Mouse (Mus musculus): Measurements from ENCODE around the gene Vdr. TPM values are rescaled to one million over a fixed set of nuclear protein-coding genes. Genes with fewer than 3 reads are reported as not detected.

Gene Vdr
- 1 to 10 TPM in 1 of 4 experiments, under 1 TPM in 3; 0.36 to 1.4 (median 0.64) TPM for total RNA-seq (2022)

DNA sequence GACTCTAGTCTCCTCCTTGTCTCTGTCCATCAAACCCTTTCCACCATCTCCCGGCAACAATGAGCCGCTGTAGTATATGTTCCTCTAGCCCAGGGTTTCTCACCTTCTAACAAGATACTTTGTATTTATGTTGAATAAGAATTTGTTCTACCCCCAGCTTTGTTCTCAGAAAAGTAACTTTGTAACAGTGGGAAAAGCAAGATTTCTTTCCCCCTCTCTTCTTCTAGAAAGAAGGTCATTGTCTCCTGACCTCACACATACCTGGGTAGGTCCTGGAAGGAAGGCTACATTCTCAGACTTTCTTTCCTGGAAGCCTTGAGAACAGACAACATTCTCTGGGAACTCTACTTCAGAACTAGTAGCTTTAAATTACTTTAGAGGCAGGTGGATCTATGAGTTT lies at the start of gene Vdr:
Gene Vdr, minus strand, starts transcription at position 101 of the 400 bp plus-strand sequence.
- DNase-seq (ENCODE audit: low spot score in 2 of 2): no peak

DNA sequence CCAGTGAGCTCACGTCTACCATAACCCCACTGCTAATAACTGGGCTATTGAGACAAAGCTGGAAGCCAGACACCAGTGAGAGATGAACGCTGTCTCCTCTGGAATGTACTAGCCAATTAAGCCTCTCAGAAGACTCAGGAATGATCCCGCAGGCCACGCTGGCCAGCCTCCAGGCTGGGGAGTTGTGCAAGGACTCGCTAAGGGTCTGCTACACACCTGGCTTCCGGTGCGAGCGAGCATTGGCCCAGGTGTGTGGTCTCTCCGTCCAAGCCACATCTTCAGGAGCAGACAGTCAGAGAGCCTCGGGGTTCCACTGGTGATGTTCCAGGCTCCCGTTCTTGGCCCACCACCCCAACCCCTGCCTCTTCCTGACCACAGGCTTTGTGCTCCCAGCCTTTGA lies 46.0 kb upstream of the Vdr start:
- no peak for DNase-seq (ENCODE audit: low spot score in 2 of 2)

DNA sequence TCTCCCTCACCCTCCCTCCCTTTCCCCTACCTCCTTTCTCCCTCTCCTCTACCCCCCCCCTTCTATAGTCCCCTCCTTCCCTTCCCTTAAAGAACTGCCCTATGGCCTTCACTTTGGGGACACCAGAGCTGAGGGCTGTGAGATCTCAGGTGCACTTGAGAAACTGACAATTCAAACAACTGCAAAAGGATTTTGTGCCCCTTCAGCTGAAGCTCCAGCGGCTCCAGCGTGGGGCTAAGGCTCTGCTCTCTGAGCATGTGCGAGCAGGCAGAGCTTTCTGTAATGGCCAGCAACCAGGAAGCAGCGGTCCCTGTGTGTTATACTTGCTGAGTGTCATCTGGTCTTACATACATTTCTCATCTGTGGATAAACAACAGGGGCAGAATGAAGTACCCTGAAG lies 45.3 kb upstream of the Vdr start:
- DNase-seq (ENCODE audit: low spot score in 2 of 2): no peak

DNA sequence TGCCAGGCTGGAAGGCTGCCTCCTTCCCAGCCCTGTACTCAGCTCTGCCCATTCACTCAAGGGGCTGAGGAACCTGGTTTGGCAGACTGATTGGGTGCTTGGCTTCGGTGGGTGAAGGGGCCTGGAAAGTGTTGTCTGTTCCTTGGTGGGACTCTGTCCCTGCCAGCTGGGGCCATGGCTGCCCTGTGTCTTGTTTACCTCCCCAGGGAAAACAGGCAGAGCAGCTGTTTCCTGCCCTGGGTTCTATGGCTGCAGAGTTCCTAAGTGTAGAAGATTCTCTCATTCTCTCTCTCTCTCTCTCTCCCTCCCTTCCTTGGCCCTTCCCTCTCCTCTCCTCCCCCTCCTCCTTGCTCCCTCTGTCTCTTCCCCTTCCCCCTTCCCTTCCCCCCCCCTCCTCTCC lies 44.9 kb upstream of the Vdr start:
- DNase-seq (ENCODE audit: low spot score in 2 of 2): no peak

DNA sequence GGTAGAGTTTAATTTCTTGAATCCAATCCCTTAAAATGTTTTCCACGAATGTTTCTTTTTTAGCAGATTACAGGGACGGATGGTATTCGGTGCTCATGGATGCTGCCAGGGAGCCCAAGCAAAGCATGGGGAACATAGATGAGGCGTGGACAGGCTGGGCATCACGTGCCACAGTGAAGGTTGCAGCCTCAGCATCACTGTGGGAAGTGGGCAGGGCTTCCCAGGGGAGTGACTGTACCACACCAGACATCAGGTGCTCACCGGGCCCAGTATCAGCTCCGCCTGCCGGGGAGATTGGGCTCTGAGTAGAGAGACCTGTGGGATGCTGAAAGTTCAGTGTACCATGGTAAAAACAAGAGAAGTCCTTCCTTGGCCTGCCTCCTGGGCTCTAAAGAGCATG lies 44.2 kb upstream of the Vdr start:
- DNase-seq (ENCODE audit: low spot score in 2 of 2): no peak

DNA sequence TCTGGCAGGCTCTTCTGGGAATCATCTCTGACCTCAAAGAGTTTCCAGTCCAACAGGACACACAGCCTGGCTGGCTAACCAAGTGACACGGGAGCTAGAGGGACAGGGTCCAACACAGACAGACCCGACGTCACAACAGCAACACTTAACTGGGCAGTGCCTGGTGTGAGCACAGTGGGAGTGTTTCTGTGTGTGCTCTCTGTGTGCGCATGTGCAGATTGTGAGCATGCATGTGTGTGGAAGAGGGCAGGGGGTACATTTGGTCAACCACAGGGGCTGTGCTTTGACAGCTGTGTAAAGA lies 42.4 kb upstream of the Vdr start:
- DNase-seq (ENCODE audit: low spot score in 2 of 2): no peak

DNA sequence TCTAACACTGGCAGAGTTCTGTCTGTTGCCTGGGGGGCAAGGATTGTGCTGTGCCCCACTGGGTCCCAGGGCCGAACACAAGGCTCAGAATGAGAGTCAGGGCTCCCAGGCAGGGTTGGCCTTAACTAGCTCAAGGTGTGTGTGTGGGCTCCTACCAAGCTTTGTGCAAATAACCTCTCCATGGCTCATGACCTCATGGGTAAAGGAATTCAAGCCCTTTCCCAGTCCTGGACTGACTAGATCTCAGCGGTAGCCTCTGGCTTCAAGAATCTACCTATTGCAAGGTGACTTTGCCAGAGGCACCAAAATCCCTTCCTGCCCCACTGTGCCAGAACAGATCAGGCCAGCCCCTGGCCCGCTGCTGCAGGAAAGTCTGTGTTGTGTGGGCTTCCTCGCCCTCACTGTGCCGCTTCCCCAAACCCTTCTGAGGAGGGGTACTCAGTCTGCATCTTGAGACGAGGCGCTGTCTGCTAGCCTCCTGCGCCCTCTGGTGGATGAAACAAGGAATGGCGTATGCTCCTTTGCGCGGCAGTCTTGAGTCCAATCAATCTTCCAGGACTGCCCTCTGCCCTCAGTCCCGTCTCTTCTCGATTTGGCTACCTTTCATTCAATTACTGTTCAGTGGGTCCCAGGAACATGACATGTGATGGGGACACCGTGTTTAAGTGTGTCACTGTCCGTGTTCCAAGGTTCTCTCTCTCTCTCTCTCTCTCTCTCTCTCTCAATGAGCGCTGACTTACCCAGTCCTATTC lies 41.9 kb upstream of the Vdr start:
- peak in 1 of 2 experiments; percentile 53 for DNase-seq (ENCODE audit: low spot score in 2 of 2)

GRCm38 (mm10) chr15:97950240-97950639 lies 39.8 kb upstream of the Vdr start:
- DNase-seq (ENCODE audit: low spot score in 2 of 2): no peak

DNA sequence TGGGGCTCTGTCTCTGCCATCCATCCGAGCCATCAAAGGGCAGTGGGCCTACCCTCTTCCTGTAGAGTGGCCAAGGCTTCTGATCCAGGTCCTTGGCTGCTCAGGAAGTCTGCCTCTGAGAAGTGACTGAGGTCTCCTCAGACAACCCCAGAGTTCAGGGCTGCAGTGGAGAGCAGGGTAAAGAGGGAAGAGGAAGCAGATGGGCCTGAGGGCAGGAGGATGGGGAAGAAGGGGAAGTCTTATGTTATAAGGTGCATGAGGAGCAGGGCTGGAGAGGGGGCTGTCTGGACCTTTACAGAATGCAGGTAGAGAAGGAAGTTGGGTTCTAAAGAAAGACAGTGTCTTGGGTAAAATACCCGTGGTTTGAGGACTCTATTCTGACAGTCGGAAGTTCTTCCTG lies 39.3 kb upstream of the Vdr start:
- DNase-seq (ENCODE audit: low spot score in 2 of 2): no peak

- no peak for DNase-seq (ENCODE audit: low spot score in 2 of 2)
These were observed 38.3 kb upstream of the Vdr start for GRCm38 (mm10) chr15:97948720-97949119.

DNA sequence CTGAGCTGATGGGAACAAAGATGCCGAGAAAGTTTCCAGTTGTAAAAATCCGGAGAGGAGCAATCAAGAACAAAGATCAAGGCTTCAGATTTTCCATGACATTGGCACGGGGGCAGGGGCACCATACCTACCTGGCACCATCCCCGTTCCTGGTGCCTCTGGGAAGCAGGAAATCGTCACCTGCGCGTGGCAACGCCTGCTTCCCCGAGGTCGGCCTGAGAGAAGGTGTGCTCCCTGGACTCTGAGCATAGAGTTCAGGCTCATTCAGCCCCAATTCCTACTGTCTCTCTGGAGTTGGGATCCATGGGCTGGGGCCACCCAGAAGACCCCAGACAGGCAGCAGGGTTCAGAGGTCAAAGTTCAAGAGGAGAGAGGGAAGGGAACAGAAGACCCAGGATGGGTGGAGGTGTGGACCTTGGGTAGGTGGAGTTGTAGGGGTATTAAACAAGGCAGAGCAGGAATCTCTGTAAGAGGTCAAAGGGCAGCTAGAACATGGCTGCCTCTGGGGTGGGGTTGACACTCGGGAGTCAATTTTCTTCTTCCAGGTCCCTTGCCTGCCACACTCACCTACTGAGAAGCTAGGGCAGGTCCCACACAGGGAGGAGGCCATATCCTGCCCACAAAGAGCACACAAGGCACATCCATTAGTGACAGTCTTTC lies 35.4 kb upstream of the Vdr start:
- no peak for DNase-seq (ENCODE audit: low spot score in 2 of 2)

DNA sequence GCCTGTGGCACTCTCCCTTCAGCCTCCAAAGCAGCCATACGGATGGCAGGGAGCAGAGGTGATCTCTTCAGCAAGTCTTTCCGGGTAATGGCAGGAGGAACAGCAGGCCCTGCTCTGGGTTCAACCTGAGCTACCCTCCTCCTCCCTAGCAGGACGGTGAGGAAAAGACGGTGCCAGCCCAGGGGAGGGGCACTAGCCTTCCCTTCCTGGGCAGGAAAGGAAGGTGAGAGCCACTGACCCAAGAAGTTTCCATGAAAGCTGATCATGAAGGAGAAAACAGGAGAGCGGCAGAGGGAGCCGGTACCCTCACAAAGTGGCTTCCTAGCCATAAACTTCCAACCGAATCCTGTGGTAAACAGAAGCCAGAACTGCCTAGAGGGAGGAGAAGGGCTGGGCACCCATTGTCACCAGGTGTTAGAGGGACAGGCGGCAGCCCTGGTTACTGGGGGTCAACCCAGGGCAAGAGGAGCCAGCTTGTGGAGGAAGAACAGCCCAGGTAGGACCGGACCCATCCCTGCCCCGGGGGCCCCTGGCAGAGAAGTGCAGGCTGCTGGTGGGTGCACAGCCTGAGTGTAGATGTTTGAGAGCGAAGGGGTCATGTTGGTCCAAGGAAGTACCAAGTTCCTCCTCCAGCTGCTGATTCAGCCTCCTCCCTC lies 34.6 kb upstream of the Vdr start:
- DNase-seq (ENCODE audit: low spot score in 2 of 2): no peak

- no peak for DNase-seq (ENCODE audit: low spot score in 2 of 2)
These were observed 32.9 kb upstream of the Vdr start for GRCm38 (mm10) chr15:97943356-97943755.

- DNase-seq (ENCODE audit: low spot score in 2 of 2): no peak
These were observed 32.1 kb upstream of the Vdr start for GRCm38 (mm10) chr15:97942538-97942937.

DNA sequence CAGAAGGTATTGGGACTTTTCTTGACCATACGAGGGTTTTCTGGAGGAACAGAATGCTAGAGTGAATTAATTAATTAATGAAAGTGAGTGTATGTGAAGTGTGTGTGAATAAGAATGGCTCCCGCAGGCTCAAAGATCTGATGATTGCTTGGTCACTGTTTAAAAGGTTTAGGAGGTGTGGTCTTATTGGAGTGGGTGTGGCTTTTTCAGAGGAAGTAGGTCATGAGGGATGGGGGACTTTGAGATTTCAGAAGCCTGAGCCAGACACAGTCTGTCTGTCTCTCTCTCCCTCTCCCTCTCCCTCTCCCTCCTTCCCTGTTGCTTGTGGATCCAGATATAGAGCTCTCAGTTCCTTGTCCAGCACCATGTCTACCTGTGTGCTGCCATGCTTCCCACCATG lies 30.9 kb upstream of the Vdr start:
- DNase-seq (ENCODE audit: low spot score in 2 of 2): no peak

- no peak for DNase-seq (ENCODE audit: low spot score in 2 of 2)
These were observed 29.7 kb upstream of the Vdr start for GRCm38 (mm10) chr15:97940088-97940487.

GRCm38 (mm10) chr15:97938580-97938979 lies 28.1 kb upstream of the Vdr start:
- DNase-seq (ENCODE audit: low spot score in 2 of 2): no peak

DNA sequence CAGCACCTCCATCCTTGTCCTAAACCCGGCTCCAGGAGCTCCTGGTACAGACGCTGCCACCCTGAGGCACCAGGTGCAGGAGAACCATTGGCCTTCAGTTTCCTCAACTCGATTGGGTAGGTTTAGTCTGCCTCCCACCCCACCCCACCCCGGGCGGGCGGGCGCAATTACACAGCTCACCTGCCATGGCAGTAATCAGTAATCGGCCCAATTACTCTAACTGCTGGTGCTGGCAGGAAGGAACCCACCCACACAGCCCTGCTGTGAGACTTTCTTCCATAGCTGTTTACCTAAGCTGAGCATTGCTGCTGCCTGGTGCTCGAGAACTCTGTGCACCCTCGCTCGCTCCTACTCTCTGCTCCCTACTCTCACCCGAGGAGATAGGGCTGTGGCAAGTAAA lies 22.0 kb upstream of the Vdr start:
- DNase-seq (ENCODE audit: low spot score in 2 of 2): no peak

DNA sequence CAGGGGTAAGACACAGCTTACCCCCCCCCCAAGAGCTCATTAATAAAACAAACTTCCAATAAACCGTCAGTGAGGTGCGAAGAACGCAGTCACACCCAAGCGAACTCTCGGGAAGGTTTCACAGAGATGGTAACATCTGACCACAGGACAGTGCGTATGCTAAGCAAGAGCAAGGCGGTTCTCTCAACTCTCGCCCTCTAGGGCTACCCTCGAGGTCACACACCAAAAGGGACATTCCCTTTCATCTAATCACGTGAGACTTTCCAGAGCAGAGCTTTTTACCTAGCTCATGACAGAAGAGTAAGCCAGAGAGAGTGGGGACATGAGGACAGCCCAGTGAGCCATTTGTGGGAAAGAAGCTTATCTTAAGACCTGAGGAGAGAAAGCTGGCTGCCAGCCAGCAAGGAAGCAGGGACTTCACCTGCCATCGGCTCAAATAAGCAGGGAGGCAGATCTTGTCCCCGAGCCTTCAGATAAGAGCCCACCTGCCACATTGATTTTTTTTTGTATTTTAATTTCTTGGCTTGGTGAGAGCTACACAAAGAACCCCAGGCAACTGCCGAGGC lies 18.9 kb upstream of the Vdr start:
- DNase-seq (ENCODE audit: low spot score in 2 of 2): no peak

- no peak for DNase-seq (ENCODE audit: low spot score in 2 of 2)
These were observed 17.4 kb upstream of the Vdr start for GRCm38 (mm10) chr15:97927821-97928220.

GRCm38 (mm10) chr15:97927018-97927417 lies 16.6 kb upstream of the Vdr start:
- DNase-seq (ENCODE audit: low spot score in 2 of 2): no peak

GRCm38 (mm10) chr15:97922421-97922820 lies 12.0 kb upstream of the Vdr start:
- no peak for DNase-seq (ENCODE audit: low spot score in 2 of 2)

DNA sequence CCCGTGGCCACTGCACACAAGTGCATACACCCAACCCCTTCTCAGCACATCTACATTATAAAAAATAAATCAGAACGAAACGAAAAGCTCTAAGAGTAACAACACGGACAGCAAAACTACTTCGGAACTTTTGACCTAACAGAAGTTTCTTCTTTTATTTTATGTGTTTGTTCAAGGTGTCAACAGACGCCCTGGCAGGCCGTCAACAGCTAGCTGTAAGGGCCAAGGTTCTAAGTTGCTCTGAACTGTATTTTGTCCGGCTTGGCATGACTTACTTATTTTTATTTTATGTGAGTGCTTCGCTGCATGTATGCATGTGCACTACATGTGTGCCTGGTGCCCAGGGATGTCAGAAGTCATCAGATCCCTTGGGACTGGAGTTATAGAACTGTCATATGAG lies 11.4 kb upstream of the Vdr start:
- DNase-seq (ENCODE audit: low spot score in 2 of 2): no peak

All from left cerebral cortex, adult 8-10 months (tissue).